In genomic region chr10:122046904-122047726, GRCm38 (mm10) we compare ENCODE assay signal across 8 mouse cellular contexts. TPM values are rescaled to one million over a fixed set of nuclear protein-coding genes. Genes with fewer than 3 reads are reported as not detected.
DNase-seq lines count a peak whose midpoint lies in the region; ATAC-seq and TF ChIP-seq lines count a peak whose summit lies in the region.

Srgap1 (minus strand) TSS chr10:122047315.

- peak within 1 kb of the TSS; percentile 76 for H3K4me2 ChIP-seq in forebrain, embryonic 12.5 days
- H3K4me2 ChIP-seq in heart, postnatal 0 days (ENCODE audit: low read depth, low read length) = peak within 1 kb of the TSS; percentile 69
- H3K4me2 ChIP-seq in neural tube, embryonic 14.5 days (ENCODE audit: low read depth, low read length) = peak within 1 kb of the TSS; percentile 77

- H3K9ac ChIP-seq in forebrain, embryonic 12.5 days = peak within 1 kb of the TSS; percentile 85
- H3K9ac ChIP-seq in heart, postnatal 0 days (replicated peaks; ENCODE audit: low read depth, low read length) = peak within 1 kb of the TSS; percentile 68
- H3K9ac ChIP-seq in neural tube, embryonic 14.5 days (replicated peaks; ENCODE audit: low read depth, low read length) = peak within 1 kb of the TSS; percentile 97

- TF ChIP-seq CTCF in brain, embryonic 14.5 days (IDR thresholded peaks at IDR 0.05; ENCODE audit: borderline replicate concordance, extremely low read depth, insufficient read depth, insufficient read length) = no peak
- no peak for TF ChIP-seq CTCF in heart, postnatal 0 days (IDR thresholded peaks at IDR 0.05; ENCODE audit: low read depth)

- H3K9me3 ChIP-seq in forebrain, embryonic 12.5 days = no peaks in the 10 kb centered on the region
- H3K9me3 ChIP-seq in heart, postnatal 0 days (replicated peaks; ENCODE audit: control insufficient read depth, low read length) = no peaks in the 10 kb centered on the region
- no peaks in the 10 kb centered on the region for H3K9me3 ChIP-seq in neural tube, embryonic 14.5 days (ENCODE audit: control insufficient read depth, low read length)

- H3K36me3 ChIP-seq in forebrain, embryonic 12.5 days (replicated peaks) = no peaks in the 10 kb centered on the region
- no peaks in the 10 kb centered on the region for H3K36me3 ChIP-seq in heart, postnatal 0 days (replicated peaks; ENCODE audit: control insufficient read depth, insufficient read depth, low read length)
- no peaks in the 10 kb centered on the region for H3K36me3 ChIP-seq in neural tube, embryonic 14.5 days (ENCODE audit: control insufficient read depth, insufficient read depth, low read length)

- H3K4me1 ChIP-seq in forebrain, embryonic 12.5 days = peaks cover 14% of the 10 kb centered on the region; the same call in 1 of the 2 replicates
- no peaks in the 10 kb centered on the region for H3K4me1 ChIP-seq in heart, postnatal 0 days (ENCODE audit: control insufficient read depth, insufficient read depth)
- H3K4me1 ChIP-seq in neural tube, embryonic 14.5 days (ENCODE audit: control insufficient read depth, insufficient read depth, low read length) = no peaks in the 10 kb centered on the region; the same call in 1 of the 2 replicates

- no peak for TF ChIP-seq EP300 in heart, postnatal 0 days (IDR thresholded peaks at IDR 0.05; ENCODE audit: low read depth)

- peak; percentile 81 for DNase-seq in brain, embryonic 14.5 days (ENCODE audit: low read depth)
- peak; percentile 43 for DNase-seq in heart, postnatal 0 days (ENCODE audit: low spot score)
- DNase-seq in kidney, postnatal 36 days = peak; percentile 44 to 69
- peak; percentile 51 to 59 for DNase-seq in lung, adult 18-20 months
- DNase-seq in thymus, postnatal 4 days = peak; percentile 41

- peak within 1 kb of the TSS; percentile 87 for H3K27ac ChIP-seq in forebrain, embryonic 12.5 days
- peak within 1 kb of the TSS; percentile 69 for H3K27ac ChIP-seq in heart, postnatal 0 days (ENCODE audit: low read depth)
- H3K27ac ChIP-seq in neural tube, embryonic 14.5 days (ENCODE audit: low read depth, low read length) = peak within 1 kb of the TSS; percentile 93

- peak within 1 kb of the TSS; percentile 84 for H3K4me3 ChIP-seq in forebrain, embryonic 12.5 days (replicated peaks)
- H3K4me3 ChIP-seq in heart, postnatal 0 days (ENCODE audit: low read depth, low read length) = peak within 1 kb of the TSS; percentile 71
- peak within 1 kb of the TSS; percentile 64 for H3K4me3 ChIP-seq in neural tube, embryonic 14.5 days (ENCODE audit: low read depth, low read length)

- TF ChIP-seq POLR2A in brain, embryonic 14.5 days (IDR thresholded peaks at IDR 0.05; ENCODE audit: borderline replicate concordance, extremely low read depth, insufficient read depth, insufficient read length, poor library complexity, severe bottlenecking) = peak; percentile 26; the same call in 1 of the 2 replicates

- H3K27me3 ChIP-seq in forebrain, embryonic 12.5 days = peaks cover 5% of the 10 kb centered on the region; the same call in 1 of the 2 replicates
- H3K27me3 ChIP-seq in heart, postnatal 0 days (ENCODE audit: control insufficient read depth, insufficient read depth, low read length) = peaks cover 24% of the 10 kb centered on the region; the same call in 1 of the 2 replicates
- H3K27me3 ChIP-seq in neural tube, embryonic 14.5 days (ENCODE audit: control insufficient read depth, insufficient read depth, low read length) = no peaks in the 10 kb centered on the region

- under 1% methylated on average over 34 of the region's 79 CpGs for WGBS in forebrain, embryonic 12.5 days
- WGBS in heart, postnatal 0 days = under 1% methylated on average over 63 of the region's 79 CpGs
- 0% methylated on average over 52 of the region's 79 CpGs for WGBS in neural tube, embryonic 14.5 days

- peak; percentile 13 for ATAC-seq in CD4-positive, CD25-positive, alpha-beta regulatory T cell, adult 4 months
- ATAC-seq in forebrain, embryonic 12.5 days (ENCODE audit: low FRiP score) = peak; percentile 87
- ATAC-seq in heart, postnatal 0 days (ENCODE audit: insufficient read depth, low read depth) = peak; percentile 77
- ATAC-seq in neural tube, embryonic 14.5 days (ENCODE audit: low read depth) = peak; percentile 82

RNA-seq across cellular contexts. Expression of gene Srgap1, which starts in this region (rescaled TPM):
- under 1 TPM in 1 of 2 experiments, not detected in 1; 0.39 TPM for polyA plus RNA-seq in CD4-positive, CD25-positive, alpha-beta regulatory T cell, adult 4 months (2017; shearing (Covaris generic))
- polyA plus RNA-seq in brain, embryonic 14.5 days (2012; rRNA removed) = 40.7 and 67.1 TPM in 2 replicates
- polyA plus RNA-seq in forebrain, embryonic 12.5 days (2016; fragmentation: Nextera tagmentation; extraction: Ambion mirVana) = 20.7 and 22.2 TPM in 2 replicates
- total RNA-seq in heart, postnatal 0 days (2014; rRNA removed; ENCODE audit: low replicate concordance) = 3.4 and 4.0 TPM in 2 replicates
- 4.9 and 5.0 TPM in 2 replicates for polyA plus RNA-seq in heart, postnatal 0 days (2015; fragmentation: Nextera tagmentation; extraction: Ambion mirVana)
- 27.4 and 32.8 TPM in 2 replicates for polyA plus RNA-seq in neural tube, embryonic 14.5 days (2014; fragmentation: Nextera tagmentation; extraction: Ambion mirVana)

Comparison
In these comparisons a context has a peak if more than half of its experiments do, and no peak if none do; other contexts are left out.
1. Peak in every context shown above with its lines: DNase-seq, ATAC-seq, H3K4me3 ChIP-seq and H3K27ac ChIP-seq.
2. Peak in ATAC-seq in CD4-positive, CD25-positive, alpha-beta regulatory T cell, adult 4 months; RNA of the gene not detected or under 1 TPM.
3. ATAC-seq: peak in every context shown above with its lines; median percentile 87 in forebrain, embryonic 12.5 days; 82 in neural tube, embryonic 14.5 days; 77 in heart, postnatal 0 days; 13 in CD4-positive, CD25-positive, alpha-beta regulatory T cell, adult 4 months.